Mouse (Mus musculus): Measurements from ENCODE around the gene Taf12. TPM values are rescaled to one million over a fixed set of nuclear protein-coding genes. Genes with fewer than 3 reads are reported as not detected.

Taf12 gene
- total and polyA plus RNA-seq, 3 experiments: 62.6 to 76.4 TPM; not detected in 1

GRCm38 (mm10) chr4:132308437-132309139 lies 34.4 kb downstream of the Taf12 start (continued):
- TF ChIP-seq ZC3H11A (IDR thresholded peaks at IDR 0.05; ENCODE audit: low read depth, low read length) (no peak), E2F4 (IDR thresholded peaks at IDR 0.05; ENCODE audit: borderline replicate concordance, low read depth, low read length) (no peak), HCFC1 (IDR thresholded peaks at IDR 0.05; ENCODE audit: low read depth, low read length) (peak; percentile 98), ELF1 (IDR thresholded peaks at IDR 0.05; ENCODE audit: low read depth, low read length) (peak; percentile 70), SMC3 (IDR thresholded peaks at IDR 0.05; ENCODE audit: low read depth, low read length) (no peak), CHD2 (IDR thresholded peaks at IDR 0.05; ENCODE audit: low read length) (no peak), POLR2AphosphoS5 (IDR thresholded peaks at IDR 0.05; ENCODE audit: borderline replicate concordance, low read depth, low read length) (peak; percentile 98; the same call in 1 of the 2 replicates), MXI1 (IDR thresholded peaks at IDR 0.05; ENCODE audit: low read depth, low read length) (peak; percentile 77), BHLHE40 (IDR thresholded peaks at IDR 0.05; ENCODE audit: borderline replicate concordance, low read depth, low read length) (no peak), NELFE (IDR thresholded peaks at IDR 0.05; ENCODE audit: low read depth, low read length) (peak; percentile 100), POLR2A (IDR thresholded peaks at IDR 0.05; ENCODE audit: control insufficient read depth in 1 of 2, insufficient read depth in 1 of 2, low read depth in 1 of 2, low read length in 2 of 2, poor library complexity in 1 of 2) (peak; percentile 98 to 99), POLR2AphosphoS2 (IDR thresholded peaks at IDR 0.05; ENCODE audit: low read length) (peak; percentile 98), TCF12 (IDR thresholded peaks at IDR 0.05; ENCODE audit: low read depth, low read length) (peak; percentile 84), CHD1 (IDR thresholded peaks at IDR 0.05; ENCODE audit: low read depth, low read length) (no peak), ETS1 (IDR thresholded peaks at IDR 0.05; ENCODE audit: low read depth, low read length) (no peak; the same call in 1 of the 2 replicates), SIN3A (IDR thresholded peaks at IDR 0.05; ENCODE audit: low read length) (peak; percentile 87), MAX (IDR thresholded peaks at IDR 0.05; ENCODE audit: low read length) (peak; percentile 67), USF1 (IDR thresholded peaks at IDR 0.05; ENCODE audit: low read depth, low read length) (peak; percentile 73)

- H3K4me3 ChIP-seq (ENCODE audit: control insufficient read depth in 1 of 2, insufficient read depth in 1 of 2, low read depth in 2 of 2, low read length in 2 of 2): peak overlapping the region; percentile 52 to 89
- H3K79me2 ChIP-seq (ENCODE audit: control insufficient read depth, insufficient read depth, low read length, poor library complexity): peaks cover 18% of the 10 kb centered on the region
- H3K4me1 ChIP-seq (ENCODE audit: control insufficient read depth in 1 of 2, insufficient read depth in 2 of 2, low read length in 2 of 2): peaks cover 0 to 16% of the 10 kb centered on the region in 2 experiments; a peak in 2 of 4 replicates
- H3K27me3 ChIP-seq (ENCODE audit: control insufficient read depth in 1 of 2, insufficient read depth in 2 of 2, low read length in 2 of 2): no peaks in the 10 kb centered on the region
- H3K36me3 ChIP-seq (ENCODE audit: control insufficient read depth in 1 of 2, insufficient read depth in 2 of 2, low read length in 2 of 2): peaks cover 12 to 22% of the 10 kb centered on the region in 2 experiments
- H3K27ac ChIP-seq (ENCODE audit: control insufficient read depth, low read depth, low read length): peak overlapping the region; percentile 98
- H3K9ac ChIP-seq (ENCODE audit: control insufficient read depth, low read depth, low read length, poor library complexity, severe bottlenecking): peak overlapping the region; percentile 98
- peak; percentile 75 for DNase-seq (ENCODE audit: low read depth, low spot score)
- no peaks in the 10 kb centered on the region for H3K9me3 ChIP-seq (replicated peaks; ENCODE audit: insufficient read depth, low read length)
- TF ChIP-seq SIN3A (IDR thresholded peaks at IDR 0.05; ENCODE audit: low read length): peak; percentile 70
- peak; percentile 51; the same call in 1 of the 2 replicates for TF ChIP-seq HCFC1 (IDR thresholded peaks at IDR 0.05; ENCODE audit: low read depth, low read length)
- peak in 1 of 2 experiments; percentile 31; a peak in 2 of 4 replicates for TF ChIP-seq POLR2A (IDR thresholded peaks at IDR 0.05; ENCODE audit: control insufficient read depth in 1 of 2, insufficient read depth in 1 of 2, low read depth in 1 of 2, low read length in 2 of 2, poor library complexity in 1 of 2)
- TF ChIP-seq ETS1 (IDR thresholded peaks at IDR 0.05; ENCODE audit: low read depth, low read length): peak; percentile 81
- TF ChIP-seq TCF12 (IDR thresholded peaks at IDR 0.05; ENCODE audit: low read depth, low read length): peak; percentile 89
- TF ChIP-seq GATA1 (IDR thresholded peaks at IDR 0.05; ENCODE audit: low read depth, low read length): peak; percentile 72
- peak; percentile 77 for TF ChIP-seq RCOR1 (IDR thresholded peaks at IDR 0.05; ENCODE audit: low read depth, low read length)
- TF ChIP-seq CTCF (IDR thresholded peaks at IDR 0.05 in 2 of 3, conservative IDR thresholded peaks at IDR 0.05 in 1 of 3; ENCODE audit: control insufficient read depth in 1 of 3, insufficient read depth in 1 of 3, low read depth in 2 of 3, low read length in 3 of 3, poor library complexity in 1 of 3, severe bottlenecking in 1 of 3): no peak
- no peak for TF ChIP-seq ZC3H11A (IDR thresholded peaks at IDR 0.05; ENCODE audit: low read depth, low read length)
- no peak for TF ChIP-seq E2F4 (IDR thresholded peaks at IDR 0.05; ENCODE audit: borderline replicate concordance, low read depth, low read length)
- TF ChIP-seq ZNF384 (IDR thresholded peaks at IDR 0.05; ENCODE audit: low read depth, low read length): 0 out of 2 replicates have a peak, but pooled peaks have one; percentile 35
- TF ChIP-seq MYB (IDR thresholded peaks at IDR 0.05; ENCODE audit: low read depth, low read length): peak; percentile 54; the same call in 1 of the 2 replicates
- TF ChIP-seq TAL1 (IDR thresholded peaks at IDR 0.05; ENCODE audit: low read length): peak; percentile 81
- peak; percentile 72 for TF ChIP-seq EP300 (IDR thresholded peaks at IDR 0.05; ENCODE audit: low read depth in 1 of 2, low read length in 2 of 2)
- no peak for TF ChIP-seq GABPA (IDR thresholded peaks at IDR 0.05; ENCODE audit: low read depth, low read length)
- peak; percentile 84 for TF ChIP-seq MXI1 (IDR thresholded peaks at IDR 0.05; ENCODE audit: low read depth, low read length)
- peak; percentile 31 for TF ChIP-seq KAT2A (conservative IDR thresholded peaks at IDR 0.05; ENCODE audit: low read depth, low read length)
- TF ChIP-seq ZMIZ1 (IDR thresholded peaks at IDR 0.05; ENCODE audit: low read depth, low read length): peak; percentile 68
- no peak for TF ChIP-seq MEF2A (IDR thresholded peaks at IDR 0.05; ENCODE audit: extremely low read depth, insufficient replicate concordance, low read depth, low read length, poor library complexity, severe bottlenecking)
- no peak for TF ChIP-seq CHD2 (IDR thresholded peaks at IDR 0.05; ENCODE audit: low read length)
- TF ChIP-seq ZKSCAN1 (IDR thresholded peaks at IDR 0.05; ENCODE audit: low read depth, low read length): no peak
Observed at GRCm38 (mm10) chr4:132309140-132309848, 35.1 kb downstream of the Taf12 start.

Data from MEL (cell line).